Mouse (Mus musculus): Measurements from ENCODE around the gene Comt. TPM values are rescaled to one million over a fixed set of nuclear protein-coding genes. Genes with fewer than 3 reads are reported as not detected.

Comt gene
- total RNA-seq, 2 experiments from 2014 or later, result 55.3 to 59.8 TPM

GRCm38 (mm10) chr16:18391728-18392127 is 34.9 kb downstream of the Comt start:
- peak in 1 of 2 experiments; percentile 5 for DNase-seq (ENCODE audit: low spot score in 2 of 2)

GRCm38 (mm10) chr16:18391127-18391526 is 35.5 kb downstream of the Comt start:
- no peak for DNase-seq (ENCODE audit: low spot score in 2 of 2)

- DNase-seq (ENCODE audit: low spot score in 2 of 2), result no peak
Observed at GRCm38 (mm10) chr16:18390399-18390798, 36.3 kb downstream of the Comt start.

- peak; percentile 27 to 29 for DNase-seq (ENCODE audit: low spot score in 2 of 2)
Observed at GRCm38 (mm10) chr16:18388583-18389435, 37.8 kb downstream of the Comt start.

GRCm38 (mm10) chr16:18387704-18388582 is 38.7 kb downstream of the Comt start:
- peak; percentile 23 to 35 for DNase-seq (ENCODE audit: low spot score in 2 of 2)

GRCm38 (mm10) chr16:18386972-18387371 is 39.7 kb downstream of the Comt start:
- no peak for DNase-seq (ENCODE audit: low spot score in 2 of 2)

- DNase-seq (ENCODE audit: low spot score in 2 of 2), result peak; percentile 22 to 25
Observed at GRCm38 (mm10) chr16:18386451-18386850, 40.2 kb downstream of the Comt start.

- DNase-seq (ENCODE audit: low spot score in 2 of 2), result no peak
Observed at GRCm38 (mm10) chr16:18385411-18385810, 41.2 kb downstream of the Comt start.

GRCm38 (mm10) chr16:18384659-18385058 is 42.0 kb downstream of the Comt start:
- no peak for DNase-seq (ENCODE audit: low spot score in 2 of 2)

GRCm38 (mm10) chr16:18384211-18384610 is 42.4 kb downstream of the Comt start:
- DNase-seq (ENCODE audit: low spot score in 2 of 2), result peak in 1 of 2 experiments; percentile 56

GRCm38 (mm10) chr16:18383756-18384155 is 42.9 kb downstream of the Comt start:
- no peak for DNase-seq (ENCODE audit: low spot score in 2 of 2)

- DNase-seq (ENCODE audit: low spot score in 2 of 2), result peak in 1 of 2 experiments; percentile 49
Observed at GRCm38 (mm10) chr16:18383045-18383726, 43.5 kb downstream of the Comt start.

- DNase-seq (ENCODE audit: low spot score in 2 of 2), result peak in 1 of 2 experiments; percentile 28
Observed at GRCm38 (mm10) chr16:18381621-18382258, 44.9 kb downstream of the Comt start.

- DNase-seq (ENCODE audit: low spot score in 2 of 2), result peak in 1 of 2 experiments; percentile 54
Observed at GRCm38 (mm10) chr16:18380495-18381063, 46.1 kb downstream of the Comt start.

- peak in 1 of 2 experiments; percentile 30 for DNase-seq (ENCODE audit: low spot score in 2 of 2)
Observed at GRCm38 (mm10) chr16:18379338-18380001, 47.2 kb downstream of the Comt start.

GRCm38 (mm10) chr16:18378489-18378888 is 48.2 kb downstream of the Comt start:
- no peak for DNase-seq (ENCODE audit: low spot score in 2 of 2)

- DNase-seq (ENCODE audit: low spot score in 2 of 2), result no peak
Observed at GRCm38 (mm10) chr16:18377203-18377602, 49.4 kb downstream of the Comt start.

- DNase-seq (ENCODE audit: low spot score in 2 of 2), result no peak
Observed at GRCm38 (mm10) chr16:18376297-18376954, 50.2 kb downstream of the Comt start.

GRCm38 (mm10) chr16:18373632-18374031 is 53.0 kb downstream of the Comt start:
- DNase-seq (ENCODE audit: low spot score in 2 of 2), result no peak

Data from layer of hippocampus, postnatal 10 days (tissue).